Mouse (Mus musculus) thymus, postnatal 4 days (tissue): ENCODE data around the gene Atf7ip2.
"Not testable (repeated sequence)": the region's sequence is repeated elsewhere in the genome, so short reads cannot be mapped to it uniquely, and the experiment has no call there.

Source experiments
- DNase-seq: peaks from one replicate; pipeline ENCODE4 v3.0.0; 2021

The Atf7ip2 gene

DNA sequence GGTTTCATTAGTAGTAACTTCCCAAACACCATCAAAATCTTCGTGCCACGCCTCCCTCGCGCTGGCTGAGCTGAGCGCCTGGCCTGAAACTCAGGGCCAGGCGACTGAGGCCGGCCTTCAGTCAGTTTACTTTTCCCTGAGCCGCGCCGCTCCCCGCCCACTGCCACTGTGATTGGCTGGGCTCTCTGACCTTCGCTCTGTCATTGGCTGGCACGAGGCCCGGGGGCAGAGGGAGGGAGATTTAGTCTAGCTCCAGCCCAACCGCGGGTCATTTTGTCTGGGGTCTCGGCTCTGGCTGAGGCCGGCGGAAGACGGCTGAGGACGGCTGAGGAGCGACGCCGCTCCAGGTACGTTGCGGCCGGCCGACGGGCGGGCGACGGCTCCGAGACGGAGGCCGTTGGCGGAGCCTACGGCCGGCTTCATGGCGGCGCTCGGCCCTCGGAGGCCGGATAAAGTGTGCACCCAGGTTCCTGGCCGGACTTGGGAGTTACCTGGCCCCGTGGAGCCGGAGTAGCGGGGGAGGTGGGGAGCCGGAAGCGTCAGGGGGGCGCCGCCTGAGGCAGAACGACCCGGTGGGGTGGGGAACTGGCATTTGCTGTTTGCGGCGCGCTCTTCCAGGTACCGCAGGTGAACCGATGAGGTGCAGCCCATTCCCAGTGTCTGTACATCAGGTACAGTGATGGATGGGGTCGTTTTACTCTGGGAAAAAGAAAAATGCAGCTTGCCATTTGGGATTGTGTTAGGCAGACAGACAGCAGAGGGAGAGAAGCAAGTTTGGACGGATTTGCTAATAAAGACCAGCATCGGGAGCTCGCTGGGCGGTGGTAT is at the start of gene Atf7ip2:
TSS of gene Atf7ip2 (plus strand) at position 34 of the 828 bp plus-strand sequence.
- peak; percentile 39 for DNase-seq

DNA sequence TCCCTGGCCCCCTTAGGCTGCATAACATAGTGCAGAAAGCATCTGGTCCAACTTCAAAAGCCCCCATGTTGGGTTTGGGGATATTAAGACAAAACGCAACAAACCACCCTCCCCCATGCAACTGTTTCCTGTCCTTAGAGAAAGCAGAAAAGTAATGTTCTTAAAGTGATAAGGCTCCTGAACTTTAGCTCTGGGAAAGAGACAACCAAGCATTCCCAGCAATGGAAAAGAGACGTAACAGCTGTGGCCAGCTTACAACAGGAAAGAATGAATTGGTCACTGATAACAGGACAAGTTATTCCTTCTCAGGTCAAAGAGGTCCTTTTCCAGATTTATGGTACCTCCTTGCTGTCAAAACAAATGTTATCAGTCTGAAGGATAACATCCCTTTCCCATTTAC is 49.3 kb upstream of the Atf7ip2 start:
- DNase-seq: no peak

DNA sequence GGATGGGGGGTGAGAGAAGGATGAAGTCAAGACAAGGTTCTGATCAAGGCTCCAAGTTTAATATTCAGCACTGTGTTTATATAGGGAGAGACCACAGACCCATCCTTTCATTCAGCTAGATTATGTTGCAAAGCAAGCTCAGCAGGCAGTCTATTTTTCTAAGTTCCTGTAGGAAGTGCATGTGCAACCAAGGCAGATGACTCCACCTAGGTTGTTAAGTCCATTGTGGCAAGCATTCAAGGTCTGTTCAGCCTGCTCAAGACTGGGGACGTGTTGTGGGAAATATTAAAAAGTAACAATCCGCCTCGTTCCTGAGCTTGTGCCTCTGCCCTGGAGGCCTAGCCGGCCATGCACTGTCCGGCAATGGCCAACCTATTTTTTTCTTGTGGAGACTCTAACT is 45.1 kb upstream of the Atf7ip2 start:
- DNase-seq: no peak

DNA sequence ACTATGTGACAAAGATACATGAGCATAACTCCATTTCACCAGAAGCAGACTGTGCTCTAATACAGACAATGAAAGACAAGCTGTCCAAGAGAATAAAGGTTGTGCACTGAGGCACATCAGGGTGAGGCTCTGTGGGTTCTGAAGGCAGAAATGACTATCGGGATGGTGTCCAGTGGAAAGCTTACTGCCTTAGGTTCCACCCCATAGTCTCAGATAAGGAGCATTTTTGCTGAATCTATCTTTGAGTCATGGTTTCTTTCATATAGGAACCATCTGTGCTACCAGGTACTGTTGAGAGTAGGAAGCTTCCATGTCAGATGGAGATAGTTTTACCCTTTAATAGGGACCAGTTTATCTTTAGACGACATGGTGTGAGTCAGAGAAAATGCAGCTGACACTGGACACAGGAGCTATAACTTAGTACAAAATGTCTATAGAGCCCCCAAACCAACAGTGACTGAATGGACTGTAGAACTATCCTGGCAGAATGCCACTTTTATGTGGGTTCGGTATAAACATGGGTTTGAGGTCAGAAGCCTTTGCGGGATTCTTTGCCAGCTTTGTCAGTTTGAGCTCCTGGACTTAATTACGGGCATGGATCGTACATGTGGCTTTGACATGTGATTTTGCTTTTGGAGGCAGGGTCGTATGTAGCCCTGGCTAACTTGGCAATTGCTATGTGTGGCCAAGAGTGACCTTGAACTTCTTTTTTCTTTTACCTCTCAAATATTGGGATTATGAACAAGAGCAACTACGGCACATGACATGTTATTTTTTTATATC is 23.2 kb upstream of the Atf7ip2 start:
- DNase-seq: no peak

DNA sequence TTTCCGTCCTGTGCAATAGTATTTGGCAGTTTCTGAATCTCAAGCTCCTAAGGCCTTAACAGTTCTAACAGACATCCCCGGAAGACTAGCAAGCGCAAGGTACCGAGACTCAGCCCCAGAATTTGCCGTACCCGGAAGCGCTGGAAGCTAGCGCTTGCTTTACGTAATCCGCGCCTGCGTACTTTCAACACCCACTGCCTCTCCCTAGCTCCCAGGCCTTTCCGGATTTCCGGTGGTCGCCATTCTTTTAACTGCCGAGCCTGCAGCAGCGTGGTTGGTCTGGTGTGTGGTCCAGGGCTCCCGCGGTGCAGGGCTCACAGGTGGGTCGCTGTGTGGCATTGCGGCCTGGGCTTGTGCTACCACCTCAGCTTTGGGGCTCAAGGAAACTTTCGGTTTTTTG is 22.5 kb upstream of the Atf7ip2 start, which contains the start of gene Rpl39l:
TSS of gene Rpl39l (plus strand) at position 222 of the 400 bp plus-strand sequence.
- no peak for DNase-seq

DNA sequence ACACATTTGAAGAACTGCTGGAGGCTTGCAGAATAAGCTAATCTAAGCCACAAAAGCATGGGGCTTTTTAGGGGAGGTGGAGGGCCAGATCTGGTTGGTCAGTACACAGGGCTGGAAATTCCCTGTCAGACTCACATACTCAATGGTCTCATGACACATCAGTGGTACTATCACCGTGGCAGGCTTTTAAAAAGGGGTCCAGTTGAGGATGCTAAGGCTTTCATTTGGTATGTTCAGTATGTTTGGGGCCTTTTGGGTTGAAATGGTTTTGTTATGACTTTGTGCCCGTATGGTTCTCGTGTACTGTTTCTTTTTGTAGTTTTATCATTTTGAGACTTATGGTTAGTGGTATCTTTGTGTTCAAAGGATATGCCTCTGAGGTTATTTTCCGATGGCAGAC is 21.2 kb upstream of the Atf7ip2 start:
- no peak for DNase-seq

DNA sequence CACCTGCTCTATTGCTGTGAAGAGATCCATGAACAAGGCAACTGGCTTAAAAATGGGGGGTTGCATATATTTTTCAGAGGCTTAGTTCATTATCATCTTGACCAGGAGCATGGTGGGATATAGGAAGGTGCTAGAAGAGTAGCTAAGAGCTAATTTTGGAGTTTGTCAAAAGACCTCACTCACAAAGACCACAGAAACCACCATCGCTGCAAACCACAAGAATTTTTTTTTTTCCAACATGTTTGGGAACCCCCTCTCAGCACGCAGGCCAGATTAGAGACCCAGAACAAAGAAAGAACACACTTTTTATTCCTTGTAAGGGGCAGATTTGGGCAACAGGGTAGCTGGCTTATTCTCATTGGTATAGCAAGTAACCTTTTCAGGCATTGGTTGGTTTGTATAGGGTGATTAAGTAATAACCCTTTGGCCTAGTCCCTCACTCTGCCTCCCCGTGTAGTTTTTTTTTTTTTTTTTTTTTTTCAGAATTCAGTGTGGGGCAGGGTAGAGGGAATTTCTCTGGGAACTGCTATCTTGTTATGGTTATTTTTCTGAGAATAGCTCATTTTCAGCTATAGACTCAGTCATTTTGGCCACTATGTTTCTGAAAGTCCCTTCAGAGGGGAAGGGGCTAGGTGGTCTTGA is 20.2 kb upstream of the Atf7ip2 start:
- no peak for DNase-seq

DNA sequence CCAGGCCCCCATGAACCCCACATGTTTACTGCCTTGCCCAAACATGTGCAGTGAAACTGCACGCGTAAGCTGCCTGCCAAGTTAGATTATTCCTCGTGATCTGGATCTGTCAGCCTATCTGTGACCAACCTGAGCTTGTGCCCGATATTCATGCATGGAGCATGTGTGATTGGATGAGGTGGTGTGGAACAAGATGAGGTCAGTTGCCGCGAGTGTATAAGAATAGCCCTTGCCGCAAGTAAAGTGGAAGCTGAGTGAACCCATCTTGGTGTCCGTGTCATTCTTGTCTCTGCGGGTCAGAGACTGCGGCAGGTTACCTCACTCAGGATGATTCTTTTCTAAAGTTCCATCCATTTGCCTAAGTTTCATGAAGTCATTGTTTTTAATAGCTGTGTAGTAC is 5.1 kb upstream of the Atf7ip2 start:
- not testable (repeated sequence) for DNase-seq

DNA sequence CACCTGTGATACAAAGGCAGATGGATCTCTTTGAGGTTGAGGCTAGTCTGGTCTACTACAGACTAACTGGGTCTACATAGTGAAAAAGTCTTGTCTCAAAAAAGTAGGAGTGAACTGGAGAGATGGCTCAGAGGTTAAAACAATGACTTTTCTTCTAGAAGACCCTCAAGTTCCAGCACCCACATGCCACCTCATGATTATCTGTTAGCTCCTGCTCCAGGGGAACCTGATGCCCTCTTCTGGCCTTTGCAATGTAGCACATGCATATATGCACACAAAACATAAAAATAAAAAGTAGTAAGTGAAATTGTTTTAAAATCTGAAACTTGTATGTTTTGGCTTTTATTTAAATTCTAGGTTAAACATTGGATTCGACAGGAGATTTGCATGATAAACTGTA is 16.3 kb downstream of the Atf7ip2 start:
- no peak for DNase-seq

DNA sequence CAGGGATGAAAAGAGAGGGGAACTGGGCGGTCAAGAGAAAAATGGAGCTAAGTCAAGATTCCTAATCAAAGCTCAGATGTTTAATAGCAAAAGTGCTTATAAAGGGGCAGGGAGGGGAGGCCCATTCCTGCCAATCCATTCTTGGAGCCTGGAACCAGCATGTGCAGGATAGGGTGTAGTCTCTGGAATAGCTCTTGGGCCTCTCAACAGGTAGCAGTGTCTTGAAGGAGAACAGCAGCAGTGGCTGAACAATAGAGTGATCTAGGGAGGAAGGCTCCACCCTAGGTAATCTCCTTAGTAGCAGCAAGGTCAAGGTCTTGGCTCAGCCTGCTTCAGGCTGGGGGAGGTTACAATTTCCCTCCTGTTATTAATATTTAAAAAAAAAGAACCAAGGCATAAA is 23.9 kb downstream of the Atf7ip2 start:
- DNase-seq: not testable (repeated sequence)

DNA sequence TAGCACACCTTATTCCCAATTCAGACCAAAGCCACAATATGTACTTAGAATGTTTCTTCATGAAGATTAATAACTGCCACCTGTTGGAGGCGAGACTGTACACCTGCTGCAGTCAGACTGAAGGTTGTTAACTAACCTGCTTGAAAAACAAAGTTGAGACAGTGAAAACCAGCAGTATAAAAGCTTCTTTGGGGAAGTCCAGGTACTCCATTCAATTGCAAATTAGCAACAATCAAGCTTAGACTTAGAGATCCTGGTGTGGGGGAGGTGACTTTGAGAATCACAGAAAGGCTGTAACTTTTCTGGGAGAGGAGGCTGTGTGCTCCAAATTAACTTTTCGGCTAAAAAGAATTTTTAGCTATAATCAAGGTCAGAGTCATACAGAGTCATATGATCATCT is 24.5 kb downstream of the Atf7ip2 start:
- DNase-seq: not testable (repeated sequence)

DNA sequence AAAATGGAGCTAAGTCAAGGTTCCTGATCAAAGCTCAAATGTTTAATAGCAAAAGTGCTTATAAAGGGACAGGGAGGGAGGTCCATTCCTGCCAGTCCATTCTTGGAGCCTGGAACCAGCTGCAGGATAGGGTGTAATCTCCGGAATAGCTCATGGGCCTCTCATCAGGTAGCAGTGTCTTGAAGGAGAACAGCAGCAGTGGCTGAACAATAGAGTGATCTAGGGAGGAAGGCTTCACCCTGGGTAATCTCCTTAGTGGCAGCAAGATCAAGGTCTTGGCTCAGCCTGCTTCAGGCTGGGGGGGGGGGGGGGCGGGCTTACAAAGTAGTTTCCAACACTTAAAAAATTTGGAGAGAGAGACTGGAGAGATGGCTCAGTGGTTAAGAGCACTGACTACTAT is 34.8 kb downstream of the Atf7ip2 start:
- no peak for DNase-seq

DNA sequence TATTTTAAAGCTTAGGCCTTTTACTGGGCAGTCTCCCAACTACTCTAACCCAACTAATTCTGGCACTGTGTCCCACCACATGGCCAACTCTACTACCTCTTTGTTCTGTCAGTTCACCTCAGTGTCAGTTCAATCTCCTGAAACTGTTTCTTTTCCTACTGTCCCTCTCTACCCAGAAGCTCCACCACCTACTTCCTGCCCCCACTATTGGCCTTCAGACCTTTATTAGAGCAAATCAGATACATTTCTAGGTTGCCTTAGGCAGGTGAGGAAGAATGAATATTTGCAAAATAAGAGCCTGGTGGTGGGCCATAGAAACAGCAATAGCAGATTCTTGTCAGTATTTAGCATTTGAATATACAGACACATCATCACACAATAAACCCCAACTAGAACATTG is 44.1 kb downstream of the Atf7ip2 start:
- no peak for DNase-seq

DNA sequence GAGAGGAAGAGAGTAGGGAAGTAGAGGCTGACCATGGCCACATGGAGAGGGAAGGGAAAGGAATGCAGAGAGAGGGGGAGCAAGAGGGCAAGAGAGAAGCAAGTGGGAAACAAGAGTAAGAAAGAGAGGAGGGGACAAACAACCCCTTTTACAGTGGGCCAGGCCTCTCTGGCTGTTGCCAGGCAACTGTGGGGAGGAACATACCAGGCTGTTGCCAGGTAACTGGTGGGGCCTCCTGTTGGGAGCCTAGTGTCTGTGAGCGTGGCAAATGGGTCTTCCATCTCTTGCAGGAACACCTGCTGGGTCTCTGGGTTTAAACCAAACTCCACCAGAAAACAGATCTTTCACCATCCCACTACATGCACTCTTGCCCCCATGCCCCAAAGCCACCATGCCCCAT is 61.5 kb downstream of the Atf7ip2 start:
- DNase-seq: no peak

DNA sequence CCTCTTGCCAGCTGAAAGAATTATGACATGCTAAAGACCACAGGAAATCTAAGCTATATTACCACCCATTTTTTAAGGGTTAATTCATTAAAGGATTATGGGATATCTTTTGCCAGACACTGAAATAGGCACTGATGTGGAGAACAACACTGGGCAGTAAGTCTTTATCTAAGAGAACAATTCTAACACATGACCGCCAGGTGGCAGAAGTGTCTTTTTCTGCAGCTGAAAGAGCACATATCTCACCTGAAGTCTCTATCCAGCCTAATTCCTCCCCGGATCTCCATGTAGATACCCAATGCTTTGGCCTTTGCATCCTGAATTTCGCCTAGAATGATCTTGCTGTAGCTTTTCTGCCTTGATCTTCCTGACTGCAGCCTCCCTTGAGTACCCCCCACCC is 79.7 kb downstream of the Atf7ip2 start:
- DNase-seq: peak; percentile 79

DNA sequence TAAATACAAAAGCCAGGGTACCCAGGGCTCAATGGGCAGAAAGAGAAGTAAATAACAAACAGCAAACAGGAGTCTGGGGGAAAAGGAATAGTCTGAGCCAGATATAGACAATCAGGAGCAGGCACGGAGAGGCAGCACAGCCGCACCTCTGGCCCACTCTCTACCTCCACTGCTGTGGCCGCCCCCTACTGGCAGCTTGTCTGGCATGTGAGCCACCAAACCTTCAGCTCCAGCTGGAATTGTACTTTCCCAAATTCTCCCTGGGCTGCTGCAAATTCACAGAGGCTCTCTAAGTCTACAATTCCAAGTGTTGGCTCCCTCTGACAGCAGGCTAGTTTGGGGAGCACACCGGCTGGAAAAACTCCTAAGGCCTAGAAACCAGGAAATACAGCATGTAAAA is 82.0 kb downstream of the Atf7ip2 start:
- DNase-seq: peak; percentile 59

DNA sequence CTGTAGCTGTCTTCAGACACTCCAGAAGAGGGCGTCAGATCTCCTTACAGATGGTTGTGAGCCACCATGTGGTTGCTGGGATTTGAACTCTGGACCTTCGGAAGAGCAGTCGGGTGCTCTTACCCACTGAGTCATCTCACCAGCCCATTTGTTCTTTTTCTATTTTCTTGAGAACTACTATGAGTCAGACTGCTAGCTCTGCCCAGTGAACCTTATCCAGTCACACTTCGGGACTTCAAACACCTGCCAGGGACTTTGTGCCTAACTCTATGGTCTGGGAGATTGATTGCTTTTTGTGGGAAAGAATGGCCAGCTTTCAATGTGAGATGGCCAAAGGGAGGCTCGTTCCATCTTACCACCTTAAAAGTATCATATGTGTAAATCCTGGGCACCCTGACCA is 84.3 kb downstream of the Atf7ip2 start:
- not testable (repeated sequence) for DNase-seq

DNA sequence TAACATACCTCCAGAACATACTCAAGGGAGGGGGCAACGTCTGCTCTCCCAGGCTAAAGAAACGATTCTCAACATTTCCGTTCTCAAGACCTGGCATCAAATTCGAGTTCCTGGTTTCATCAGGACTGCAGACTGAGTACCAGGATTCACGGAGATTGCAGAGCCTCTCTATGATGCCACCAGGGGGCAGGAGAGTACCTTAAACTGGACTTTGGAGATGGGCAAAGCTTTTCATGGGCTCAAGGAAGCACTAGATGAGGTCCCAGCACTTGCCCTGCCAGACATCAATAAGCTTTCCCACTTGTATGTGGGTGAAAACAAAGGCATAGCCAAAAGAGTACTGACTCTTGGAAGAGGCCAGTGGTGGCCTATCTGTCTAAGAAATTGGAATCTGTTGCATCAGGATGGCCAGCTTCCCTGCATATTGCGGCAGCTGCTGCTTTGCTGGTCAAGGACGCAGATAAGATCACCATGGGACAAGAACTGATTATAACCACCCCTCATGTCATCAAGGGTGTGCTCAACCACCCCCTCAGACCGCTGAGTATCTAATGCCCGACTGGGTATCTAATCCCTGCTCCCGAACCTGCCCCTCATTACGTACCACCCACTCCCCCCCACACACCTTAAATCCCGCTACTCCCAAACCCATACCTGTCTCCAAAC is 87.9 kb downstream of the Atf7ip2 start:
- DNase-seq: peak; percentile 78

DNA sequence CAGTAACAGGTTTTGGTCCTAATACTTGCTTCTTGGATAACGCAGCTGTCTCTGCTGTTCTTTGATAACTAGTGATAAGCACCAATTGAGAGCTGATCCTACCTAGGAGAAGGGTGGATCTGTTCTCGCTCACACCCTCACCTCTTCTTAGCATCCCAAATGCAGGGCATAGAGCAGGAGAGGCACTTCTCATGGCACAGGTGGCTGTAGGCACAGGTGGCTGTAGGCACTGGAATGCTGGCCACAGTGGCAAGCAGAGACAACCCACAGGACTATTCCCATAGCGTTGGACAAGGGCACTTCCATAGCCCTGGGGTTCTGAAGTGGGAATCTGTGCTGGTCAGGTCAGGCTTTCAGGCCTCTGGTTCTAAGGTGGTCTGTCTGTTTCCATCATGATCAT is 89.4 kb downstream of the Atf7ip2 start:
- DNase-seq: no peak

DNA sequence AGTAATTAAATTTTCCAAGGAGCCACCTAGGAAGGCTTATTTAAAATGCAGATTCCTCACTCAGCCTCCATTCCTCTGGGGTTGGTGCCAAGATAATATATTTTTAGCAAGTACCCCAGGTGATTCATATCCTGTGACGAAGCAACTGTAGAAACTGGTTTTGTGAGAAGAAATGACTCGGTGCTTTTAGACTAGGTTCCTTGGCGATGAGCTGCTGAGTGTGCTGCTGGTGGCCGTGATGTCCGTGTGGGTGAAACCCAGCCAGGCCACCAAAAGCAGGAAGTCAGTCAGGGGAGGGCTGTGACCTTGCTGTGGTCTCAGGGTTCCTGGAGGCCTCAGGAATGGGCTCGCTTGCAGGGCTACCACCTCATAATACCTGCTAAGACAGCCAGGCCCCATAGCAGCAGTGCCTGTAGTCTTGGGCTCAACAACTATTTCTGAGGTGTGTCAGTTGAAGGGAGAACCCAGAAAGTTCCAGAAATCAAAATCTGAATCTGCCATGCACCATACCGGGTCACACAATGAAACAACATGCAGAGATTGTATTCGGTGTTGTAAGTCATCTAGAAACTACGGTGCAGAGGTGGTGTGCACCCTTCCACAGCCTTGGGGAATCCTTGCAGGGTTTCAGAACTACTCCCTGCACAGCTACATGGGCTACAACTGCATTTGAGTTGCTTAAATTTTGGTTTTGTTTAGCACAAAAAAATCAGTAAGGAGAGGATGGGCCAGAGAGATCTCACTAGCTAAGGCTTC is 94.2 kb downstream of the Atf7ip2 start:
- peak; percentile 13 for DNase-seq

DNA sequence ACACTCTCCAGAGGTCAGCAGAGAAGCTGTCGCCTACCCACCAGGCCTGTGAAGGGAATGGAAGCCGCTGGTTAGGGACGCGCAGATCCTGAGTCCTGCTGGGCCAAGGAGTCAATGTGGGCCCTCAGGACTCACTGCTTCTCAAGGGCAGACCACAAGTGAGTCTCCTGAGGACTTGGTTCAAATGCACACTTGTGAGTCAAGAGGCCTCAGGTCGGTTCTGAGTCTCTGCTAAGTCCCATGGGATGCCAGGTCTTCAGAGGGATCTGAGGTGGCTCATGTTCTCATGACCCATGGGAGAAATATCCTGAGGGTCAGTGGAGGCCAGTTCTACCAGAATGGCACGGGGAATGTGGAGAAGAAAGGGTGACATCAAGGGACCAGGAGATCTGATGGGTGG is 95.6 kb downstream of the Atf7ip2 start:
- no peak for DNase-seq
